Mouse (Mus musculus): ENCODE measurements around the gene Ubxn1. TPM values are rescaled to one million over a fixed set of nuclear protein-coding genes. Genes with fewer than 3 reads are reported as not detected.

The Ubxn1 gene
- polyA plus RNA-seq, 1 experiment from 2014 or later = 195 TPM

DNA sequence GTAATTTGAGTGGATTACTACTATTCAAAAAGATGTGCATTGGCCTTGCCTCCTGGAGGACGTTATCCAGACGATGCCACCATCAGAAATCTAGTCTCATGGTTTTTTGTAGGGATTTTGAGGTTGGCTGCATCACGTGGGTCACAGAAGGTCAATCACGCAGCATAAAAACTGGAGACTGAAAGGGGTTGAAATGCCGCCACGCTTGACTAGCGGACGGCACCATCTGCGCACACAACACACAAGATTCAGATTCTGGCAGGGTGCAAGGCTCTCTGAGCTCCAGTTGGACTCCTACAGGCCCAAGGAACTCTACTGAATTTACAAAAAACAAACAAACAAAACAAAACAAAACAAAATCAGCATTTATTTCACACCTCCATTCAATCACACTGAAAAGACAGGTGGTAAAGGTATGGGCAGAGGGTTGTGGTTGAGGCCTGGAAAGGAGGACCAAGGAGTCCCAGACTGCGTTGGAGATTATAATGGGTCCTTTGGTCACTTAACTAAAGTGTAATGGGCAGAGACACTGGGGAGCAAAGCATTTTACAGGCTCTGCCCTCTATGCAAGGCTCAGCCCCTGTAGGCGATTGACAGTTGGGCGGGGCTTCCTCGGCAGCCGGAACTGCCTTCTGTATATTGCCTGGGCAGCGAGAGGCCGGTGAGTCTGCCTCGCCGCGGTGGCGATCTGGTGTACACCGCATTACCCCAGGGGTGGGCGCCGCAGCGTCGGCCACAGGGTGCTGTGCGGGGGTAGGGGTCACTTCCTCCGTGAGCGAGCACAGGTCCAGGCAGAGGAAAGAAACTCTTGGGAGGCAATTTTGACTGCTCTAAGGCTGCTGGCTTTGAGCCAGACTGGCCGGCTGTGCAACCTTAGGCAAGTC, 31.1 kb upstream of the Ubxn1 start:
- WGBS = 20% methylated on average over 29 of the region's 29 CpGs
- Histone ChIP-seq H3K9me3 (replicated peaks) (no peaks in the 10 kb centered on the region), H3K27ac (peak overlapping the region; percentile 52)

DNA sequence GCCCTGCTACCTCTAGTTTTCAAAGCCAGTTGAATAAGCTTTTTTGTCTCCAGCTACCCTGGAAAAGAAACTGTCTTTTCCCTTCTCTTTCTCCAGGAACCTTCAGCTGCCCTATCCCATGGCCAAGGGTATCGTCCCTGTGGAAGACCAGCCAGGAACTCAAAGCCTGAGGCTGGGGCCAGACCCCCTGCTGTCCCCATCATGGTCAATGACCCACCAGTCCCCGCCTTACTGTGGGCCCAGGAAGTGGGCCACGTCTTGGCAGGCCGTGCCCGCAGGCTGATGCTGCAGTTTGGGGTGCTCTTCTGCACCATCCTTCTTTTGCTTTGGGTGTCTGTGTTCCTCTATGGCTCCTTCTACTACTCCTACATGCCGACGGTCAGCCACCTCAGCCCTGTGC, 30.3 kb upstream of the Ubxn1 start:
- Histone ChIP-seq H3K9ac (peak overlapping the region; percentile 49), H3K27me3 (no peaks in the 10 kb centered on the region), H3K9me3 (replicated peaks) (no peaks in the 10 kb centered on the region), H3K4me1 (peaks cover 36% of the 10 kb centered on the region), H3K4me2 (peak overlapping the region; percentile 75), H3K36me3 (peaks cover 26% of the 10 kb centered on the region), H3K27ac (peak overlapping the region; percentile 52; the same call in 1 of the 2 replicates), H3K4me3 (replicated peaks) (peak overlapping the region; percentile 50)
- 89% methylated on average over 7 of the region's 7 CpGs for WGBS
- no peak for ATAC-seq (replicated peaks; ENCODE audit: low FRiP score)

More for the DNA sequence above, 31.1 kb upstream of the Ubxn1 start:
- peaks cover 26% of the 10 kb centered on the region for H3K36me3 ChIP-seq
- H3K4me3 ChIP-seq (replicated peaks) = peak overlapping the region; percentile 50
- peak overlapping the region; percentile 49 for H3K9ac ChIP-seq
- peak; percentile 61 for ATAC-seq (replicated peaks; ENCODE audit: low FRiP score)
- peaks cover 36% of the 10 kb centered on the region for H3K4me1 ChIP-seq
- no peaks in the 10 kb centered on the region for H3K27me3 ChIP-seq
- H3K4me2 ChIP-seq = peak overlapping the region; percentile 75

DNA sequence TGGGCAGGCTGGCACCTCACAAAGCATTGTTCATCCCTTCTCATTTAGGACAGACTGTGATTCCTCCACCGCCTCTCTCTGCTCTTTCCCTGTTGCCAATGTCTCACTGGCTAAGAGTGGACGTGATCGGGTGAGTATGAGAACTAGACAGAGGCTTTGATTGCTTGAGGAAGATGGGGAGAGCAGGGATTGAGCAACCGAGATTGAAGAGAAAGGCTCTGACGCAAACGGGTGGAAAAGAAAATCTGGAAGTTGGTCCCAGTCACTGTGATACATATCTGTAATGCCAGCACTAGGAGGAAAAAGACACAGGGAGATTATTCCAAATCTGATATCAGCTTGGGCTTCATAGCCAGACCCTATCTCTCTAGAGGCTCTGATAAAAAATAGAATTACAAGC, 28.3 kb upstream of the Ubxn1 start:
- ATAC-seq (replicated peaks; ENCODE audit: low FRiP score) = no peak
- Histone ChIP-seq H3K9me3 (replicated peaks) (no peaks in the 10 kb centered on the region), H3K36me3 (peaks cover 43% of the 10 kb centered on the region), H3K4me1 (peaks cover 32% of the 10 kb centered on the region), H3K27me3 (no peaks in the 10 kb centered on the region), H3K9ac (no peak overlapping the region), H3K27ac (no peak overlapping the region), H3K4me2 (no peak overlapping the region), H3K4me3 (replicated peaks) (no peak overlapping the region)
- 90% methylated on average over 6 of the region's 6 CpGs for WGBS

DNA sequence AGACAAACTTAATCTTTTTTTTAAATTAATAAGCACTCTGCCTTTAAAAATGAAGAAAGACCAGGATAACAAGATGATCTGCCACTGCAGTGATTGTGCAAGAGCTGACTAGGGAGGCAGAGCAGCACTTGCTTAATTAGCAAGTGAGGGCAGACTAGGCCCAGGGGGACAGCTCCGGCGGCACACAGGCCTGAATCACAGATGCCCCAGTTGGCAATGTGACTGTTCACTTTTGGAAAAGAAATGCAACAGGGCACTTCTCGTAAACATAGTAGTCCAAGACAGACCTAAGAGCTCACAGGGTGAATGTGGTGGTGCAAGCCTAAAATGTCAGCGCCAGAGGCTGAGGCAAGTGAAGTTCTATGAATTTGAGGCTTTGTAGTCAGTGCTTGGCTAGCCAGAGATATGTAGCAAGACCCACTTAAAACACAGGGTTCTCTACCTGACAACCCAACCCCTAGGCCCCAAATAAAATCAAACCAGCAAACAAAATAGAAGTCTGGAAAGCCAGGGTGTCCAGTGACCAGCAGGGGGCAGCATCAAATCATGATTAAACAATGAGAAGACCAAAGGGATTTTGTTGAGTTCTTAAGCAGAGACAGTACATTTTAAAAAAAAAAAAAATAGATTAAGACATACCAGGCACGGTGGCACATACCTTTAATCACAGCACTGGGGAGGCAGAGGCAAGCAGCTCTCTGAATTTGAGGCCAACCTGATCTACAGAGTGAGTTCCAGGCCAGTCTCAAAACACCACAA, 26.7 kb upstream of the Ubxn1 start:
- H3K27me3 ChIP-seq = no peaks in the 10 kb centered on the region
- no peak for ATAC-seq (replicated peaks; ENCODE audit: low FRiP score)
- no peak overlapping the region for H3K27ac ChIP-seq
- WGBS = 62% methylated on average over 5 of the region's 5 CpGs
- peaks cover 50% of the 10 kb centered on the region for H3K36me3 ChIP-seq
- peaks cover 17% of the 10 kb centered on the region for H3K4me1 ChIP-seq
- no peak overlapping the region for H3K9ac ChIP-seq
- no peaks in the 10 kb centered on the region for H3K9me3 ChIP-seq (replicated peaks)
- no peak overlapping the region for H3K4me2 ChIP-seq
- H3K4me3 ChIP-seq (replicated peaks) = no peak overlapping the region

DNA sequence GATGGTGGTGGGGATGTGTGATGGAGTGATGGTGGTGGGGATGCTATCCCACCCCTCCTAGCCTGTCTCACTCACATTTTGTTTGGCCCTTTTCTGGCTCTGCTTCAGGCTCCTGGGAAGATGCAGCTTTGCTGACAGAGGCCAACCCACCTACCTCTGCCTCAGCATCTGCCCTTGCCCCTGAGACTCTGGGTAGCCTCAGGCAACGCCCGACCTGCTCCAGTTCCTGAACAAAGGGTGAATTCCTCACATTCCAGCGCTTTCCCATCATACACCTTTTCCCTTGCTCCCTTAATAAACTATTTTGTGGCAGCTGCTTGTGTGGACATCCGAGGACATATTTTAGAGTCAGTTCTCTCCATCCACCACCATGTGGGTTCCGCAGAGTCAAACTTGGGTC, 22.9 kb upstream of the Ubxn1 start:
- Histone ChIP-seq H3K4me3 (replicated peaks) (no peak overlapping the region), H3K27me3 (no peaks in the 10 kb centered on the region), H3K9ac (no peak overlapping the region), H3K4me2 (no peak overlapping the region), H3K9me3 (replicated peaks) (no peaks in the 10 kb centered on the region), H3K4me1 (peaks cover 8% of the 10 kb centered on the region), H3K27ac (no peak overlapping the region), H3K36me3 (peaks cover 38% of the 10 kb centered on the region)
- ATAC-seq (replicated peaks; ENCODE audit: low FRiP score) = no peak
- 79% methylated on average over 5 of the region's 5 CpGs for WGBS

DNA sequence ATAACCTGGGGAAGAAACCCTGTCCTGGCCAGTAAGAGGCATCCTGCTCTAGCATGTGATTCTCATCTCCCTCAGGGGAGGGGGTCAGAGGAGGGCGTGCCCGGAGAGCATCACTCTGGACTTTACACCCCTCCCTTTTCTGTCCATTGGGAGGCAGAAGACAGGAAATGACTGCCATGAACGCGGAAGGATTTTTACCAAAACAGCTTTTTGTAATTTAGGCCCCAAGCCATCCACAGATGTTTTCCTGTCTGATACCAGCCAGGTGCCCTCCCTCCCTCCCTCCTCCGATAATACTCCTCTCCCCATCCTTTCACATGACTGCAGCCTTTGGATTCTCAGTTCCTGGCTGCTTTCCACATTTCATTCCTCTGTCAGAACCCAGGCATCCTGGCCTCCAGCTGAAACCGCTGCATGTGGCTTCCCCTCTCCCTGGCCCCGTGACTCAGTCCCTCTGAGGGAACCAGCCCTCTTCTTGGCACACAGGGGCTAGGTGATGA, 20.8 kb upstream of the Ubxn1 start, which contains the start of gene Lrrn4cl:
Gene Lrrn4cl (plus strand): TSS at position 367 of the 500 bp plus-strand sequence.
- H3K4me1 ChIP-seq = peaks cover 8% of the 10 kb centered on the region
- H3K27ac ChIP-seq = no peak within 1 kb of the TSS
- no peak within 1 kb of the TSS for H3K4me3 ChIP-seq (replicated peaks)
- H3K4me2 ChIP-seq = peak within 1 kb of the TSS; percentile 12; the same call in 1 of the 2 replicates
- WGBS = 30% methylated on average over 7 of the region's 7 CpGs
- H3K9ac ChIP-seq = 0 out of 2 replicates have a peak within 1 kb of the TSS, but pooled peaks have one; percentile 3
- peaks cover 32% of the 10 kb centered on the region for H3K36me3 ChIP-seq
- no peaks in the 10 kb centered on the region for H3K9me3 ChIP-seq (replicated peaks)
- no peaks in the 10 kb centered on the region for H3K27me3 ChIP-seq
- peak; percentile 78; the same call in 1 of the 2 replicates for ATAC-seq (replicated peaks; ENCODE audit: low FRiP score)

DNA sequence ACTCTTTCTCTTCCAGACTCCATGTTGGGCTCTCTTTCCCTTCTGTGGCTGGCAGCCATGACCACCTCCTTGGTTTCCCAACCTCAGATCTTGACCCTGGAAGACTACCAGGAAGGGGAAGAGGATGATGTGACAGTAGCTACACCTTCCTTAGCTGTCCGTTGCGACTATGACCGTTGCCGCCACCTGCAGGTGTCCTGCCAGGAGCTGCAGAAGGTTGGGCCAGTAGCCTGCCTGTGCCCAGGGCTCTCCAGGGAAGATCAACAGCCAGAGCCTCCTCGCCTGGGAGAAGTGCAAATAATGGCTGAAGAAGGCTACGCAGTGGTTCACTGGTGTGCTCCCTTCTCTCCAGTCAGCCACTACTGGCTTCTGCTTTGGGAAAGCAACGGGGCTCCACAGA, 19.7 kb upstream of the Ubxn1 start:
- Histone ChIP-seq H3K9ac (no peak overlapping the region), H3K4me1 (peaks cover 8% of the 10 kb centered on the region), H3K4me3 (replicated peaks) (no peak overlapping the region), H3K9me3 (replicated peaks) (no peaks in the 10 kb centered on the region), H3K4me2 (no peak overlapping the region), H3K36me3 (peaks cover 20% of the 10 kb centered on the region), H3K27ac (no peak overlapping the region), H3K27me3 (no peaks in the 10 kb centered on the region)
- ATAC-seq (replicated peaks; ENCODE audit: low FRiP score) = no peak
- WGBS = 49% methylated on average over 7 of the region's 7 CpGs

DNA sequence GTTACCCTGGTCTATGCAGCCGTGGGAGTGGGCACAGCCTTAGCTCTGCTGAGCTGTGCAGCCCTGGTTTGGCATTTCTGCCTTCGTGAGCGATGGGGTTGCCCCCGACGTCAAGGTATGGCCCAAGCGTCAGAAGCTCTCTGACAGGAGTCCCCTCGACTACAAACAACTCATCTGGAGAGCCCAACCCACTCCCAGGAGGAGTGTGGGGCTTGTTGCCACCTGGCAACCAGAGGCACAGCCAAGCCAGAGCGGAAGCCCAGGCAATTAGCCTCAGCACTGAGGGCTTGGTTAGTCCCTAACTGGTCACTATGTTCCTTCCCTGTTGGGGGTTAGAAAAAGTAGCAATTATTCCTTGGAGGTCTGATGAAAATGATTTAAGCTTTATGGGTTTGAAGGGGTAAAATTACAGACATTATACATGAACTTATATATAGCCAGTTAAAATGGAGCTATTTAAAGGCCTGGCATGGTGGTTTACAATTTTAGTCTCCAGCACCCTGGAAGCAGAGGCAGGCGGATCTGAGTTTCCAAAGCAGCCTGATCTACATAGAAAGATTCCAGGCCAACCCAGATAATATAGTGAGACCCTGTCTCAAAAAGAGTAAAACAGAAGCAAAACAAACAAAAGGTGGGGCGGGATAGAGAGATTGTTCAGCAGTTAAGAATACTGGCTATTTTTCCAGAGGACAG, 18.9 kb upstream of the Ubxn1 start:
- H3K27me3 ChIP-seq = no peaks in the 10 kb centered on the region
- 61% methylated on average over 10 of the region's 10 CpGs for WGBS
- H3K9ac ChIP-seq = no peak overlapping the region
- H3K4me1 ChIP-seq = peaks cover 8% of the 10 kb centered on the region
- H3K27ac ChIP-seq = no peak overlapping the region
- no peak overlapping the region for H3K4me3 ChIP-seq (replicated peaks)
- peaks cover 13% of the 10 kb centered on the region for H3K36me3 ChIP-seq
- H3K9me3 ChIP-seq (replicated peaks) = no peaks in the 10 kb centered on the region
- no peak overlapping the region for H3K4me2 ChIP-seq
- no peak for ATAC-seq (replicated peaks; ENCODE audit: low FRiP score)

DNA sequence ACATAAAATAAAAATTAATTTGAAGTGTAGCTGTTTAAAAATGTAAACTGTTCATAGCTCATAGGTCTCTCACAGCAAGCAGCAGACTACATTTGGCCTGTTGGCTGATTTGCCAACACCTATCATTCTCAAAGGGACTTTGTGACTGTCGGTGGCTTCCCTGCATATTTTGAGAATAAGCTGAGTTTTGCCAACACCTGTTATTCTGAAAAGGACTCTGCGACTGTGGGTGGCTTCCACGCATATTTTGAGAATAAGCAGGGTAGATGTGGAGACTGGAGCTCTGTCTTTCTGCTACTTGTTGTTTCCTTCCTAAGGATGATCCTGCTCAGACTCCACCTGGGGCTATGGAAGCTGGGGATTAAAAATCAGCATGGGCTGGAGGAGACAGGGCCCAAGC, 18.2 kb upstream of the Ubxn1 start:
- no peak overlapping the region for H3K4me2 ChIP-seq
- no peak overlapping the region for H3K9ac ChIP-seq
- no peaks in the 10 kb centered on the region for H3K9me3 ChIP-seq (replicated peaks)
- H3K36me3 ChIP-seq = peaks cover 7% of the 10 kb centered on the region
- 82% methylated on average over 3 of the region's 3 CpGs for WGBS
- no peak overlapping the region for H3K4me3 ChIP-seq (replicated peaks)
- no peak for ATAC-seq (replicated peaks; ENCODE audit: low FRiP score)
- H3K27ac ChIP-seq = no peak overlapping the region
- no peaks in the 10 kb centered on the region for H3K27me3 ChIP-seq
- peaks cover 8% of the 10 kb centered on the region for H3K4me1 ChIP-seq

DNA sequence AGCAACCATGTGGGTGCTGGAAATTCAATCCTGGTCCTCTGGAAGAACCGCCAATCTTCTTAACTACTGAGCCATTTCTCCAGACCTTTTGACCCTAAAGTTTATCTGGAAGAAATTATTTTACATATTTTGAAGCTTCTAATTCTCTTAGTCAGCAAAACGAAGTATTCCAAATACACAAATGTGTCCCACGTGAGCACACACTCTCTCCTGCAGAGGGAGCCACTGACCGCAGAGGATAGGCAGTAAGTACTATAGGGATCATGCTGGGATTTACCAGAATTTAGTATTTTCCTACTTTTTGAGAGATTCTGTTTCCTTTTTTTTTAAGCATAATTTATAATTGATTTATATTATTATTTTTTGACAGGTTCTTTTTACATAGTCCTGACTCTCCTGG, 13.6 kb upstream of the Ubxn1 start:
- no peak overlapping the region for H3K4me3 ChIP-seq (replicated peaks)
- no peak for ATAC-seq (replicated peaks; ENCODE audit: low FRiP score)
- H3K27me3 ChIP-seq = no peaks in the 10 kb centered on the region
- WGBS = 51% methylated on average over 4 of the region's 4 CpGs
- H3K27ac ChIP-seq = no peak overlapping the region
- no peaks in the 10 kb centered on the region for H3K36me3 ChIP-seq
- no peaks in the 10 kb centered on the region for H3K9me3 ChIP-seq (replicated peaks)
- H3K4me1 ChIP-seq = no peaks in the 10 kb centered on the region
- no peak overlapping the region for H3K9ac ChIP-seq
- H3K4me2 ChIP-seq = no peak overlapping the region

DNA sequence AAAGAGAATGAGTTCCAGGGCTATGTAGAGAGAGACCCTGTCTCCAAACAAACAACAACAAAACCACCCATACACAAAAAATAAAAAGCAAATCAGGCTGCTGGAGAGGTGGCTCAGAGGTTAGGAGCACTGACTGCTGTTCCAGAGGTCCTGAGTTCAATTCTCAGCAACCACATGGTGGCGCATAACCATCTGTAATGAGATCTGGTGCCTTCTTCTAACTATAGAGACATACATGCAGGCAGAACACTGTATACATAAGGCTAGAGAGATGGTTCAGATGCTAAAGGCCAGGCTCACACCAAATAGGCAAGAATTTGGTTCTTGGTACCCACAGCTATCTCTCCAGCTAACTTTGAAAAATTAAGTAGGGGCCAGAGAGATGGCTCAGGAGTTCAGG, 12.3 kb upstream of the Ubxn1 start:
- H3K27me3 ChIP-seq = no peaks in the 10 kb centered on the region
- no peak overlapping the region for H3K4me3 ChIP-seq (replicated peaks)
- H3K4me1 ChIP-seq = no peaks in the 10 kb centered on the region
- H3K4me2 ChIP-seq = no peak overlapping the region
- no peaks in the 10 kb centered on the region for H3K9me3 ChIP-seq (replicated peaks)
- ATAC-seq (replicated peaks; ENCODE audit: low FRiP score) = no peak
- H3K36me3 ChIP-seq = no peaks in the 10 kb centered on the region
- no peak overlapping the region for H3K27ac ChIP-seq
- 21% methylated on average over 1 of the region's 1 CpGs for WGBS
- no peak overlapping the region for H3K9ac ChIP-seq
